Mouse (Mus musculus): ENCODE data around the gene Dpy30. TPM values are rescaled to one million over a fixed set of nuclear protein-coding genes. Genes with fewer than 3 reads are reported as not detected.
"Not testable (repeated sequence)": the region's sequence is repeated elsewhere in the genome, so short reads cannot be mapped to it uniquely, and the experiment has no call there.

The Dpy30 gene
- polyA plus RNA-seq (2012; rRNA removed): 40.7 and 44.8 TPM in 2 replicates

- DNase-seq (ENCODE audit: low read depth): no peak
Measured at GRCm38 (mm10) chr17:74323844-74324243, at the start of gene Dpy30. Gene Dpy30 (minus strand): TSS chr17:74323944.

DNA sequence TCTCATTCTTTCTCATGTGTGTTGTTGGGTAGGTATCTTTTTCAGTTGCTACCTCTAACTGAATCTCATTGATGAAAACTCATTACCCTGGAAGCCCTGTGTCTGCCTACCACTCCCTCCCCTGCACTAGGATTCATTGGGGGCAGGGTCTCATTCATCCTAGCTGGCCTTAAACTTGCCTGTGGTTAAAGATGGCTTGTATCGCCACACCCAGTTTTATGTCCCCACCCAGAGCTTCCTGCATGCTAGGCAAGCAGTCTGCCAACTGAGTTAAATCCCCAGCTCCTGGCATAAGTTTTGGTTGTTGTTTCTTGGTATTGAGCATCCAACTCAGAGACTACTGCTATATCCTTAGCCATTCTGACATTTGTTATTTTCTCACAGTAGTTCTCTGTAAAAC, 39.8 kb upstream of the Dpy30 start:
- DNase-seq (ENCODE audit: low read depth): no peak

GRCm38 (mm10) chr17:74341151-74341550, 17.4 kb upstream of the Dpy30 start:
- DNase-seq (ENCODE audit: low read depth): no peak

- DNase-seq (ENCODE audit: low read depth): no peak
Measured at GRCm38 (mm10) chr17:74338937-74339804, 15.4 kb upstream of the Dpy30 start, which contains the start of gene Spast. Gene Spast (plus strand): TSS chr17:74338987.

- DNase-seq (ENCODE audit: low read depth): no peak
Measured at GRCm38 (mm10) chr17:74338225-74338931, 14.6 kb upstream of the Dpy30 start.

- DNase-seq (ENCODE audit: low read depth): no peak
Measured at GRCm38 (mm10) chr17:74331049-74331676, 7.4 kb upstream of the Dpy30 start.

DNA sequence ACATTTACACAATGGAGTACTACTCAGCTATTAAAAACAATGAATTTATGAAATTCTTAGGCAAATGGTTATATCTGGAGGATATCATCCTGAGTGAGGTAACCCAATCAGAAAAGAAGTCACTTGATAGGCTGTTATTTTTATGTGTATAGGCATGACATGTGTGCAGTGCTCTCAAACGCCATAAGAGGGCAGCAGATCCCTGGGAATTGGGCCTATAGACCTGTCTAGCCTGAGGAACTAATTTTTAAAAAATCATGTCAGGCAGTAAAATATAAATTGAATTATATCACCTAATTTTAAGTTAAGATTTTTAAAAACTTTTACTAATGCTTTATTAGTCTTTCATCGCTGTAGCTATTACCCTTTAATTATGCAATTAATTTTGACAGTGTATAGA, 4.4 kb upstream of the Dpy30 start:
- DNase-seq (ENCODE audit: low read depth): not testable (repeated sequence)

- DNase-seq (ENCODE audit: low read depth): not testable (repeated sequence)
Measured at GRCm38 (mm10) chr17:74327195-74327594, 3.5 kb upstream of the Dpy30 start.

GRCm38 (mm10) chr17:74322400-74323054, 1.2 kb downstream of the Dpy30 start:
- no peak for DNase-seq (ENCODE audit: low read depth)

- DNase-seq (ENCODE audit: low read depth): no peak
Measured at GRCm38 (mm10) chr17:74318721-74319120, 5.0 kb downstream of the Dpy30 start.

DNA sequence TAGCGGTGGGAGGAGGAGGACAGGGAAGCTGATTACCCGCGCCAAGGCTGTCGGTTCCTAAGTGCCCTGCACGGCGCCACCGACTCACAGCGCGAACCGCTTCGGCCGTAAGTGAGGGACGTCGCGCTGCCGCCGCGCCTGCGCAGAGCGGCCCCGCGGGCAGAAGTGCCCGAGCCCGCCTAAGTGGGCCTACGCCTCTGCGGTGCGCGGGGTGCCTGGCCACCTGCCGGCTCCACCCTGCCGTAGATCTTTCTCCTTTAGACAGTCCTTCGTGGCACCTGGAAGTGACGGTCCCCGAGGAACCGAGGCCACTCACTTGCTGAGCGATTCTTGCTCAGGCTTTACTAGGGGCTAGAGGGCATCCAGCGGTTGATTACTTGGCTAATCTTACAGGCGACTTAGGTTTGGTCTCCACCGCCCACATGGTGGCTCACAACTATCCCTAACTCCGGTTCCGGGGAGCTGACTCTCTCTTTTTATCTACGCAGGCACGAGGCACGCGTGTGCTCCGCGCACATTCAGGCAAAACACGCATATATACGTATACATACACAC, 7.4 kb downstream of the Dpy30 start:
- no peak for DNase-seq (ENCODE audit: low read depth)

- no peak for DNase-seq (ENCODE audit: low read depth)
Measured at GRCm38 (mm10) chr17:74315445-74316308, 8.1 kb downstream of the Dpy30 start.

- DNase-seq (ENCODE audit: low read depth): no peak
Measured at GRCm38 (mm10) chr17:74306021-74306420, 17.7 kb downstream of the Dpy30 start.

- DNase-seq (ENCODE audit: low read depth): no peak
Measured at GRCm38 (mm10) chr17:74305616-74306015, 18.1 kb downstream of the Dpy30 start.

- no peak for DNase-seq (ENCODE audit: low read depth)
Measured at GRCm38 (mm10) chr17:74304060-74304459, 19.7 kb downstream of the Dpy30 start.

GRCm38 (mm10) chr17:74300089-74300488, 23.7 kb downstream of the Dpy30 start:
- DNase-seq (ENCODE audit: low read depth): no peak

DNA sequence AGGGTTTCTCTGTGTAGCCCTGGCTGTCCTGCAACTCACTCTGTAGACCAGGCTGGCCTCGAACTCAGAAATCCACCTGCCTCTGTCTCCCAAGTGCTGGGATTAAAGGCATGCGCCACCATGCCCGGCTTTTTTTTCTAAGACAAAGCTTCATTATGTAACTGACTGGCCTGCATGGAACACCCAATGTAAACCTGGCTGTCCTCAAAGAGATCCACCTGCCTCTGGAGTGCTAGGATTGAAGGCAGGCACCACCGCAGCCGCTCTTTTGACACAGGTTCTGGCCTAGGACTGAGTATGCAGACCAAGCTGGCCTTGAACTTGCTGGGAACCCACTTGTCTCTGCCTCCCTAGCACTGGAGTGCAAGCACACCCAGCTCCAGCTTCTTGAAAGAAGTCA, 26.8 kb downstream of the Dpy30 start:
- DNase-seq (ENCODE audit: low read depth): not testable (repeated sequence)

DNA sequence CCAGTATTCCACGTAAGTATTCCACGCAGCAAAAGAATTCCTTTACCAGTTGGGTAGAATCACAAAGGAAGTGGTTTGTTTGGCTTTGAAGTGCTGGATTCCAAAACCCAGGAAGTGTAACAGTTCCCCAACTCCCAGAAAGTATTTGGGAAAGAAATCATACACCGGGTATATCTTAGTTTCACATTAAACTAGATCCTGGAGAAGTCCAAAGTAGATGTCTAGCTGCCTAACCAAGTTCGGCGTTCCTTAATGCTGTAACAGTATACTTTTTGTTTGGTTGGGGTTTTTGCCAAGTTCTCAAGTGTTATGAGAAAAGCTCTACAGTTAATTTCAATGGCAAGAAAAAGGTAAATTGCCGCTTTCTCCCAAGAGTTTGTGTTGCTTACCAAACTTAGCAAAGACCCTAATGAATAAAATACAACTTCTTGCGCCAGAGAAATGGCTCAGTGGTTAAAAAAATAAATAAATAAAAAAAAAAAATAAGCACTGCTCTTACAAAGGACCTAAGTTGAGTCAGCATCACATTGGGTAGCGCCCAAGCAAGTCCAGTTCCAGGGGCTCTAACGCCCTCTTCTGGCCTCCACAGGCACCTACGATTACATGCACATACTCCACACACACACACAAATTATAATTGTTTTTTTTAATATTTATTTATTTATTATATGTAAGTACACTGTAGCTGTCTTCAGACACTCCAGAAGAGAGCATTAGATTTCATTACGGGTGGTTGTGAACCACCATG, 27.5 kb downstream of the Dpy30 start:
- no peak for DNase-seq (ENCODE audit: low read depth)

DNA sequence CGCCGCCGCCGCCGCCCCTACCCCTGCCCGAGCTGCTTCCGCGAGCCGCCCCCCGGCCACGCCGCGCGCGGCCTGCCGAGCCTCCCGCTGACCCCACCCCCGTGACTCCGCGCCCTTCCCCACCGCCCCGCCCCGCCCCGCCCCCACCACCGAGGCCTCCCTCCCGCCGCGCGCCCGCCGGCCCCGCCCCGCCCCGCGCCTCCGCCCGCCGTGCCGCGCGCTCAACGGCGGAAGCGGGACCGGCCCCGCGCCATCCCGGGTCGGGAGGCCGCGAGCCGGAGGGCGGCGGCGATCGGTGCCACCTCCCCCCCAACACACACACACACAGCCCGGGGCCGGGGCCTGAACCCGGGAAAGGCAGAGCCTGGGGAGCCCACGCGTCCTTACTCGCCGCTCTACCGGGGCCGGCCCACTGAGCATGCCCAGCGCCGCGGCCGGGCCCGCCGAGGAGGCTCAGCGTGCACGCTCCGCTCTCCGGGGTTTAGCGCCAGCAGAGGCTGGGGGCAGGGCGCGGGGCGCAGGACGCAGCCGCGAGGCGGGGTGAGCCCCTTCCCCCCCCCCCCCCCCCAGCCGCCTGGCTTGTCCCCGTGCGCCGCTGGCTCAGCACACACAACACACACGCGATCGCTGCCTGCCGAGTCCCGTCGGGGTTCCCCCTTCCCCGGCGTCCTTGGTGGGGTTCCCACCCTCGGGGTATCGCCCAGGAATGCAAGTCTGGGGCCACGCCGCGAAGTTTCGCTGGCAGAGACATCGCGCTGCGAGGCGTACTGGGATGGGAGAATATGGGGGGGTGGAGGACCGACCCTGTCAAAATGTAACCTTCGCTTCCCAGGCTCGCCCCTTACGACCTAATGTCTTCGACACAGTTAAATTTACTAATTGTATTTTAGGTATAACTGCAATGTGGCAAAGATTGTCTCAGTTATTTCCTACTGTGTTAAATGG, 28.4 kb downstream of the Dpy30 start, which contains the start of gene Memo1:
Gene Memo1, minus strand, starts transcription at position 496 of the 945 bp plus-strand sequence.
- no peak for DNase-seq (ENCODE audit: low read depth)
